Mouse (Mus musculus) left cerebral cortex, adult 9 months (tissue): ENCODE data around the gene Polr1d.

ENCODE experiments used
- DNase-seq, 2 experiments: peaks; one replicate each; pipeline ENCODE4 v3.0.0; 2022; ENCODE audit warnings: low spot score in 2 of 2

The Polr1d gene

GRCm38 (mm10) chr5:147135089-147135446, 58.2 kb downstream of the Polr1d start:
- DNase-seq: no peak

DNA sequence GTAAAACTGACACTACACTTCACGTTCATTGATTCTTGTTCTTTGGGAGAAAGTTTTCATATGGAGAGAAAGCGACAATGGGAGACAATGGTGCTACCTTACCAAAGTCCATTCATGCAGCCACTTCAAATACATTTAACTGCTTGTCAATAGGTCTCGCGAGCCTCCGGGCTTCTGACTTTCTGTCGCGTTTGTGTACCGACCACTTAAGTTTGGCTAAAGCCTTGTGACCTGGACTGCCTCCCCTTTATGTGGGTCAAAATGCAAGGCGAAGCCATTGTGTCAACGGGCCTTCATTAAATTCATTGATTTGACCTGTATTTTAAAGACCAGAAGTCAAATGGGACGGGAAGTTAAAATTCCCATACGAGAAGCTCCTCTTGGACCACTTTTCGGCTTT, 59.1 kb downstream of the Polr1d start:
- DNase-seq: no peak

DNA sequence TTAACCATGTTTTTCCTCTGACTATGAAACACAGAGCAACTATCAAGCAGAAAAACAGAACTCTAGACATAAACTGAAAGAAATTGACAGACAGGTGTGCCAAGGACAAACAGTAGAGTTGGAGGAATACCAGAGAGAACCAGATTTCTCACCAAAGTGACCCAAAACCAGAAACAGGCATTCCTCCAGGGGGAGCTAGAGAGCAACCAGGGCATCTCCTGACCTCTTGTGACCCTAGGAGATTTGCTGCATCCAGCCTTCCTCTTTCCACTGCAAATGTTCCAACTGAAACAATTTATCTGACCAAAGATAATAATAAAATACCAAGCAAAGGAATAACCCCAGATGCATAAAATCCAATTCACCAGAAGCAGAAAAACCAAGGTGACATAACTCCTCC, 70.5 kb downstream of the Polr1d start:
- no peak for DNase-seq

DNA sequence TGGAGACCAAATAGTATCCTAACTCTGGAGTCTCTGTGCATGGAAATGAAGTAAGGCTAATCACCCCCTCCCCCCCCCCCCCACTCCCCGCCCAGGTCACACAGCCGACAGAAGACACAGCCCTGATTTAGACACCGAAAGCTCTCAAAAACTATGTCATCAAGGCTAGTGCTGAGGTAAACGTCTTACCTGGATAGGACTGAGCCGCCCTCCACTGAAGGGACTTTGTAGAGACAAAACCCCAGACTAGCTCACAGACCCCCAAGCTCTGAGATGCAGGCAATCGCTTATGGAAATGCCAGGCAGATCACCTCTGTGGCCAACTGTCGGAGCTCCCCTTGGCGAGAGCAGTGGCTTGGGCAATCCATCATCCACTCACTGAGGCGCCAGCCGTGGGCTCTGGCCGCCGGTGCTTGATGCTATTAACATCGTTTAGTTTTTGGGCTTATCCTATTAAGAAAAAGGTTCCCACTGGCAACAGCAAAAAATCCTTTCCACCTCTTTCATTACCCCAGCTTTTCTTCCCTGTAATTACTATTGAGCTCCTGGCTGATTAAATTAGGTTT, 78.0 kb downstream of the Polr1d start:
- no peak for DNase-seq

DNA sequence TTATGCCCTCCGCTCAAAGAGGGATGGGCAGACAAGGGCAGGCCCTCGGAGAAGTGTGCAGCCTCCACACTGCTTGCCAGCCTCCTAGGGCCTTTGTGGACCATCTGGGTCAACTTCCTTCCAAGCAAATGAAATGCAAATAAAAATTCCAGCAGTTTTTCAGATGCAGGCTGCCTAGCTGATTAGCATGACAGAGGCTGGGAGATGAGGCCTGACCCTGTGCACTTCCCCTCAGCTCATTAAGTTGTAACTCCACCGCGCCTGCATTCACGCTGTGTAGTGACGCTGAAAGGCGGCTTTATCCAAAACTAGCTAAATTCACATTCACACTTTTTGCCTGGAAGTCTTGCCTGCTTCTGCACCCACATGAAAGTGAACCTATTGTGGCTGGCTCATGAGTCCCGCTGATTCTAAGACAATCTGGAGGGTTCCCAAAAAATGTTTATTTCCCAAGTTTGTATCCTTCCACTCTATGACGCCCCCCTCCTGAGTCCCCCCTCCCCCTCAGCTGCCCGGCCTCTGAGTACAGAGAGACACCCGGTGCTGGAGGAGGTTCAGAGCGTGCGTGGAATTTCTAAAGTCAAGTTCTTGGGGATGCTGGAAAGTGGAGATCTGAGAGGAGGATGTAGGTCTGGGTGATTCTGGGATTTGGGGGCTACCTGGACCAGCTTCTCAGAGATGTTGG, 78.7 kb downstream of the Polr1d start:
- peak in 1 of 2 experiments; percentile 12 for DNase-seq

DNA sequence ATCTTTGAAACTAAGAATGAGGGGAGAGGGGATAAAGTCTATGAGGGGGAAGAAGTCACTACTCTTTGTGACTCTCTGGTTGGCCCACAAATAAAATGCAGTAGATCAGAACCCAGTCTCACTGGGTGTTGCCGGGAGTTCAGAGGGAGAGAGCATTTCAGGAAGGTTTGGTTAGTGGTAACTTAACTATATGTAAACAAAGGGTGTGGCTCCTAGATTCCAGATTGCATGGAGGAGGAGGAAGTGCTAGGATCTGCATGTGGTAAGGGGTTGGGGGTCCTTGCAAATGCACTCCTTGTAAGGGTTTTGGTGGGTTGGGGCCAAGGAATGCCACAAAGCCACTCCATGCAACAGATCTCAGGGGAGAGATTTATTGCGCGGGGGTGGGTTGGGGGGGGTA, 79.5 kb downstream of the Polr1d start:
- no peak for DNase-seq

GRCm38 (mm10) chr5:147157441-147157840, 80.6 kb downstream of the Polr1d start:
- no peak for DNase-seq

DNA sequence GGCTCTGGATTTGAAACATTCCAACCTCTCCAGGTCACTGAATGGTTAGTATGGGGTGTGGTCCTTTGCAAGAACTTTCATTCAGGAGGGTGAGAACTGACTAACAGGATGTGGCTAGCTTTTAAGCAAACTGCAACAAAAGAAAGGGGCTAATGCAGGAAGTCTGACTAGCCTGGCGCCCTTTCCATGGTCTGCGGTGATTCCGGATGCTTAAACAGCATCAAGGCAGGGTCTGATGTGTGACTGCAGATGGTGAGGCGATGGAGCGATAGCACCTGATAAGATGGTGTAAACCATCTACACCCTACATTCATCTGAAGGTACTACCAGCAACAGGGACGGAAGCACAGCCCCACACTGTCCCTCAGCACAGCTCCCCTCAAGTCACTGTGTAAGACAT, 82.5 kb downstream of the Polr1d start:
- DNase-seq: no peak

DNA sequence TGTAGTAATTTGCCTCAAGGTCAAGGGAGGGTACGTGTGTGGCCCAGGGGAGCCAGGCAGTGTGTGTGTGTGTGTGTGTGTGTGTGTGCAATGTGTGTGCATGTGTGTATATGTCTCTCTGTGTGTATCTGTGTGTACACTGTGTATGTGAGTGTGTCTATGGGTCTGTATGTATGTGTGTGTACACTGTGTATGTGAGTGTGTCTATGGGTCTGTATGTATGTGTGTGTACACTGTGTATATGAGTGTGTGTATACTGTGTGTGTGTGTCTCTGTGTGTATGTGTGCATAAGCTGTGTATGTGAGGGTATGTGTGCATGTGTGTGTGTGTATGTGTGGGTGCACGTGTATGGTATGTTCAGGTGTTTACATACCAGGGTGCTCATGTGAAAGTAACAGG, 82.9 kb downstream of the Polr1d start:
- no peak for DNase-seq
